Mouse (Mus musculus) colon, adult 2 months (tissue): ENCODE data around the gene Tmcc3. TPM values are rescaled to one million over a fixed set of nuclear protein-coding genes. Genes with fewer than 3 reads are reported as not detected.

ENCODE experiments used
- polyA plus RNA-seq: library from polyadenylated mRNA; depleted of rRNA; stranded (reverse); fragments of >200 nt; gene quantifications from 2 replicates; pipeline ENCODE4 v1.2.3, GENCODE M21; 2012; rRNA removed

Tmcc3 gene
- 39.4 and 42.3 TPM in 2 replicates for polyA plus RNA-seq

GRCm38 (mm10) chr10:94311511-94312006, at the start of gene Tmcc3:
Tmcc3 (plus strand) TSS chr10:94311949.

GRCm38 (mm10) chr10:94298471-94298870, 13.3 kb upstream of the Tmcc3 start, which contains the start of gene Gm4792:
Gm4792 (minus strand) TSS chr10:94298703.

Other genes with a start within 250 kb of the Tmcc3 start
- 2.3 and 3.0 TPM in 2 replicates for gene Nr2c1, start 163.9 kb upstream of the Tmcc3 start, polyA plus RNA-seq
- gene Ndufa12, start 113.2 kb upstream of the Tmcc3 start, polyA plus RNA-seq: 57.0 and 66.1 TPM in 2 replicates
- not detected in 2 replicates for gene Gm4792, start 13.2 kb upstream of the Tmcc3 start, polyA plus RNA-seq